Mouse (Mus musculus): ENCODE data around the gene Proser2. TPM values are rescaled to one million over a fixed set of nuclear protein-coding genes. Genes with fewer than 3 reads are reported as not detected.

Gene Proser2
- polyA plus RNA-seq, 1 experiment from 2014 or later, result 18.1 TPM

- no peaks in the 10 kb centered on the region for H3K36me3 ChIP-seq (ENCODE audit: control insufficient read depth, insufficient read depth)
- no peak overlapping the region for H3K4me3 ChIP-seq (ENCODE audit: low read length)
- no peak overlapping the region for H3K4me2 ChIP-seq (ENCODE audit: low read depth, low read length)
- no peaks in the 10 kb centered on the region for H3K27me3 ChIP-seq (ENCODE audit: control insufficient read depth, insufficient read depth, low read length)
- no peak overlapping the region for H3K9ac ChIP-seq (ENCODE audit: low read length)
- peaks cover 7% of the 10 kb centered on the region for H3K4me1 ChIP-seq (ENCODE audit: control insufficient read depth, insufficient read depth, low read length)
- 67% methylated on average over 19 of the region's 19 CpGs for WGBS
- H3K9me3 ChIP-seq (replicated peaks; ENCODE audit: control insufficient read depth, low read length), result no peaks in the 10 kb centered on the region
- ATAC-seq (replicated peaks; ENCODE audit: extremely low read depth, insufficient read depth, low FRiP score), result no peak
- H3K27ac ChIP-seq (ENCODE audit: low read length), result no peak overlapping the region
These were observed 44.1 kb downstream of the Proser2 start for GRCm38 (mm10) chr2:6085622-6086530.

GRCm38 (mm10) chr2:6083696-6084095, 46.3 kb downstream of the Proser2 start:
- 96% methylated on average over 1 of the region's 1 CpGs for WGBS
- Histone ChIP-seq H3K27ac (ENCODE audit: low read length) (no peak overlapping the region), H3K4me2 (ENCODE audit: low read depth, low read length) (no peak overlapping the region), H3K36me3 (ENCODE audit: control insufficient read depth, insufficient read depth) (no peaks in the 10 kb centered on the region), H3K4me3 (ENCODE audit: low read length) (no peak overlapping the region), H3K27me3 (ENCODE audit: control insufficient read depth, insufficient read depth, low read length) (no peaks in the 10 kb centered on the region), H3K9ac (ENCODE audit: low read length) (no peak overlapping the region), H3K4me1 (ENCODE audit: control insufficient read depth, insufficient read depth, low read length) (peaks cover 7% of the 10 kb centered on the region), H3K9me3 (replicated peaks; ENCODE audit: control insufficient read depth, low read length) (no peaks in the 10 kb centered on the region)
- ATAC-seq (replicated peaks; ENCODE audit: extremely low read depth, insufficient read depth, low FRiP score), result no peak

GRCm38 (mm10) chr2:6082615-6083014, 47.4 kb downstream of the Proser2 start:
- Histone ChIP-seq H3K27me3 (ENCODE audit: control insufficient read depth, insufficient read depth, low read length) (no peaks in the 10 kb centered on the region), H3K4me1 (ENCODE audit: control insufficient read depth, insufficient read depth, low read length) (peaks cover 7% of the 10 kb centered on the region), H3K4me3 (ENCODE audit: low read length) (no peak overlapping the region), H3K36me3 (ENCODE audit: control insufficient read depth, insufficient read depth) (no peaks in the 10 kb centered on the region), H3K4me2 (ENCODE audit: low read depth, low read length) (no peak overlapping the region), H3K9me3 (replicated peaks; ENCODE audit: control insufficient read depth, low read length) (no peaks in the 10 kb centered on the region), H3K27ac (ENCODE audit: low read length) (no peak overlapping the region), H3K9ac (ENCODE audit: low read length) (no peak overlapping the region)
- no peak for ATAC-seq (replicated peaks; ENCODE audit: extremely low read depth, insufficient read depth, low FRiP score)
- 77% methylated on average over 6 of the region's 6 CpGs for WGBS

- H3K9me3 ChIP-seq (replicated peaks; ENCODE audit: control insufficient read depth, low read length), result no peaks in the 10 kb centered on the region
- no peak overlapping the region for H3K9ac ChIP-seq (ENCODE audit: low read length)
- H3K4me2 ChIP-seq (ENCODE audit: low read depth, low read length), result no peak overlapping the region
- 54% methylated on average over 8 of the region's 8 CpGs for WGBS
- no peak overlapping the region for H3K4me3 ChIP-seq (ENCODE audit: low read length)
- H3K27me3 ChIP-seq (ENCODE audit: control insufficient read depth, insufficient read depth, low read length), result no peaks in the 10 kb centered on the region
- no peak for ATAC-seq (replicated peaks; ENCODE audit: extremely low read depth, insufficient read depth, low FRiP score)
- H3K36me3 ChIP-seq (ENCODE audit: control insufficient read depth, insufficient read depth), result no peaks in the 10 kb centered on the region
- no peak overlapping the region for H3K27ac ChIP-seq (ENCODE audit: low read length)
- peaks cover 3% of the 10 kb centered on the region for H3K4me1 ChIP-seq (ENCODE audit: control insufficient read depth, insufficient read depth, low read length)
These were observed 48.9 kb downstream of the Proser2 start for GRCm38 (mm10) chr2:6081108-6081507.

- Histone ChIP-seq H3K4me1 (ENCODE audit: control insufficient read depth, insufficient read depth, low read length) (peaks cover 5% of the 10 kb centered on the region), H3K9me3 (replicated peaks; ENCODE audit: control insufficient read depth, low read length) (no peaks in the 10 kb centered on the region), H3K4me3 (ENCODE audit: low read length) (no peak overlapping the region), H3K27ac (ENCODE audit: low read length) (no peak overlapping the region), H3K36me3 (ENCODE audit: control insufficient read depth, insufficient read depth) (no peaks in the 10 kb centered on the region), H3K9ac (ENCODE audit: low read length) (no peak overlapping the region), H3K4me2 (ENCODE audit: low read depth, low read length) (no peak overlapping the region), H3K27me3 (ENCODE audit: control insufficient read depth, insufficient read depth, low read length) (no peaks in the 10 kb centered on the region)
- no peak for ATAC-seq (replicated peaks; ENCODE audit: extremely low read depth, insufficient read depth, low FRiP score)
- WGBS, result 88% methylated on average over 1 of the region's 1 CpGs
These were observed 50.0 kb downstream of the Proser2 start for GRCm38 (mm10) chr2:6080037-6080436.

- peak overlapping the region; percentile 76 for H3K27ac ChIP-seq (ENCODE audit: low read length)
- H3K4me2 ChIP-seq (ENCODE audit: low read depth, low read length), result no peak overlapping the region
- no peak overlapping the region; the same call in 1 of the 2 replicates for H3K9ac ChIP-seq (ENCODE audit: low read length)
- WGBS, result 20% methylated on average over 1 of the region's 1 CpGs
- no peak for ATAC-seq (replicated peaks; ENCODE audit: extremely low read depth, insufficient read depth, low FRiP score)
- H3K27me3 ChIP-seq (ENCODE audit: control insufficient read depth, insufficient read depth, low read length), result no peaks in the 10 kb centered on the region
- no peaks in the 10 kb centered on the region for H3K36me3 ChIP-seq (ENCODE audit: control insufficient read depth, insufficient read depth)
- peaks cover 17% of the 10 kb centered on the region for H3K4me1 ChIP-seq (ENCODE audit: control insufficient read depth, insufficient read depth, low read length)
- H3K9me3 ChIP-seq (replicated peaks; ENCODE audit: control insufficient read depth, low read length), result no peaks in the 10 kb centered on the region
- H3K4me3 ChIP-seq (ENCODE audit: low read length), result no peak overlapping the region
These were observed 54.5 kb downstream of the Proser2 start for GRCm38 (mm10) chr2:6075530-6075896.

GRCm38 (mm10) chr2:6074891-6075529, 55.0 kb downstream of the Proser2 start:
- 37% methylated on average over 10 of the region's 10 CpGs for WGBS
- no peaks in the 10 kb centered on the region for H3K9me3 ChIP-seq (replicated peaks; ENCODE audit: control insufficient read depth, low read length)
- H3K4me3 ChIP-seq (ENCODE audit: low read length), result no peak overlapping the region
- H3K4me1 ChIP-seq (ENCODE audit: control insufficient read depth, insufficient read depth, low read length), result peaks cover 17% of the 10 kb centered on the region
- peak; percentile 78 for ATAC-seq (replicated peaks; ENCODE audit: extremely low read depth, insufficient read depth, low FRiP score)
- H3K4me2 ChIP-seq (ENCODE audit: low read depth, low read length), result no peak overlapping the region
- H3K27ac ChIP-seq (ENCODE audit: low read length), result peak overlapping the region; percentile 76
- no peak overlapping the region for H3K9ac ChIP-seq (ENCODE audit: low read length)
- H3K36me3 ChIP-seq (ENCODE audit: control insufficient read depth, insufficient read depth), result no peaks in the 10 kb centered on the region
- no peaks in the 10 kb centered on the region for H3K27me3 ChIP-seq (ENCODE audit: control insufficient read depth, insufficient read depth, low read length)

GRCm38 (mm10) chr2:6072685-6073260, 57.2 kb downstream of the Proser2 start:
- 74% methylated on average over 7 of the region's 7 CpGs for WGBS
- H3K9me3 ChIP-seq (replicated peaks; ENCODE audit: control insufficient read depth, low read length), result no peaks in the 10 kb centered on the region
- peaks cover 17% of the 10 kb centered on the region for H3K4me1 ChIP-seq (ENCODE audit: control insufficient read depth, insufficient read depth, low read length)
- H3K36me3 ChIP-seq (ENCODE audit: control insufficient read depth, insufficient read depth), result no peaks in the 10 kb centered on the region
- no peak overlapping the region for H3K4me3 ChIP-seq (ENCODE audit: low read length)
- H3K27ac ChIP-seq (ENCODE audit: low read length), result no peak overlapping the region
- H3K4me2 ChIP-seq (ENCODE audit: low read depth, low read length), result no peak overlapping the region
- no peak overlapping the region for H3K9ac ChIP-seq (ENCODE audit: low read length)
- no peak for ATAC-seq (replicated peaks; ENCODE audit: extremely low read depth, insufficient read depth, low FRiP score)
- no peaks in the 10 kb centered on the region for H3K27me3 ChIP-seq (ENCODE audit: control insufficient read depth, insufficient read depth, low read length)
